Mouse (Mus musculus) liver, embryonic 16.5 days (tissue): ENCODE data around the gene Sbf2. TPM values are rescaled to one million over a fixed set of nuclear protein-coding genes. Genes with fewer than 3 reads are reported as not detected.
A peak's percentile ranks its signal among the peaks of the same experiment; 100 is the strongest.

ENCODE experiments used
- ATAC-seq: fragments of 200-750 bp; cut with Nextera tagmentation; 2 replicates; pipeline ENCODE4 v1.8.0; 2017; ENCODE audit warnings: low read depth, mild to moderate bottlenecking, moderate number of reproducible peaks, moderate library complexity
- H3K27ac ChIP-seq: fragments of 300-500 bp; sonication (generic); 2 replicates; pipeline ENCODE4 v1.5.1; 2014; ENCODE audit warnings: mild to moderate bottlenecking, low read length
- H3K27me3 ChIP-seq: fragments of 300-500 bp; sonication (generic); 2 replicates; pipeline ENCODE4 v1.6.1; 2014; ENCODE audit warnings: low read depth, low read length, mixed read lengths; ENCODE audit not compliant: control insufficient read depth, insufficient read depth
- H3K36me3 ChIP-seq: fragments of 300-500 bp; sonication (generic); 2 replicates; pipeline ENCODE4 v1.6.1; 2014; ENCODE audit warnings: mild to moderate bottlenecking; ENCODE audit not compliant: control insufficient read depth, insufficient read depth
- H3K4me1 ChIP-seq: fragments of 300-500 bp; sonication (generic); 2 replicates; pipeline ENCODE4 v1.6.1; 2014; ENCODE audit warnings: low read depth, low read length, mixed read lengths; ENCODE audit not compliant: control insufficient read depth
- H3K4me2 ChIP-seq: fragments of 300-500 bp; sonication (generic); 2 replicates; pipeline ENCODE4 v1.6.1; 2014; ENCODE audit warnings: low read depth, low read length, mixed read lengths
- H3K4me3 ChIP-seq: fragments of 300-500 bp; sonication (generic); 2 replicates; pipeline ENCODE4 v1.5.1; 2014; ENCODE audit warnings: low read depth, mild to moderate bottlenecking, low read length
- H3K9ac ChIP-seq: fragments of 300-500 bp; sonication (generic); 2 replicates; pipeline ENCODE4 v1.6.1; 2014; ENCODE audit warnings: low read depth, low read length
- H3K9me3 ChIP-seq: fragments of 300-500 bp; sonication (generic); replicated peaks from 2 replicates; pipeline ENCODE4 v1.6.1; 2016; ENCODE audit warnings: low read length; ENCODE audit not compliant: control insufficient read depth
- WGBS: fragments of 180-500 bp; shearing (Covaris S2); extraction: QIAGEN DNeasy Blood & Tissue Kit; methylation state at CpG from one replicate; pipeline ENCODE4 v1.1.7; 2014; ENCODE audit not compliant: insufficient replicate concordance; 5-methylcytosine and 5-hydroxymethylcytosine counted together
- polyA plus RNA-seq: library from polyadenylated mRNA; unstranded; fragments of >200 nt; fragmentation: Nextera tagmentation; extraction: Ambion mirVana; gene quantifications from 2 replicates; pipeline ENCODE4 v1.2.1, GENCODE M21; 2015

The Sbf2 gene
- polyA plus RNA-seq, 1 experiment from 2014 or later = 7.3 TPM

DNA sequence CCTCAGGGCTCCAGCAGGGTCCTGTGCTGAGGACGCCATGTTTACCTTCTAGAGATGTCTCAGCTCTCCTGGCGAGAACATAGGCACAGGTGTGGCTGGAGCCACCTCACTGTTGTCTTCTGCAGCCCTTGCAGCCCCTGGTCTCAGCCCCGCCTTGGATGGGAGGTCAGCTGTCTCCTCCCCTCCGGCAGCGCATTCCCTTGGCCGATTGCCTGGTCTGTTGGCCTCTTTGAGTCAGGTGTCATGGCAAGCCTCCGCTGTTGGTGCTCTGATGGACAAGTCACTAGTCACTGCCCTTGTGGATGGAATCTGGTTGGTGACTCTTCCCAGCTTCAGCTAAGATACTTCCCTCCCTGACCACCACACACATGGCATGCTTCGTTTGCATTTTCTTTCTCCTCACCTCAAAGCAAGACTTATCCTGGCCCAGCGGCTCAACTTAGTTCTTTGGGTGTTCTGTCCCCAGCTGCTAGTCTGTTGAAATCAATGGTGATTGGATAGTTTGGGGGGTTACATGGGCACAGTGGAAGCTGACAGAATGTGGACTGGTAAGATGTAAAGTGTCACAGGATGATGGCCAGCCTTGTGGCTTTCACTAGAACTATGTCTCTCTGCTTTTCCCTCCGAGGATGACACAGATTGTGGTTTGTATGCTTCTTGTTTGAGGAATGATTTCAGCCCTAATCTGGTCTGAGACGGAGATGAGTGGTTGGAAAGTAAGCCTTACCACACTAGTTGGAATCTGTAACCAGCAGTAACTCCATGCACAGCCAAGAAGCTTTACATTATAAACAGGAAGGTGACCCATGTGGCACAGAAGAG is 333.1 kb downstream of the Sbf2 start:
- no peak overlapping the region for H3K4me2 ChIP-seq
- 69% methylated on average over 11 of the region's 11 CpGs for WGBS
- peaks cover 10% of the 10 kb centered on the region for H3K36me3 ChIP-seq

GRCm38 (mm10) chr7:110279183-110279582 is 335.5 kb downstream of the Sbf2 start:
- no peak for ATAC-seq
- Histone ChIP-seq H3K4me3 (no peak overlapping the region), H3K27ac (no peak overlapping the region), H3K4me2 (no peak overlapping the region), H3K36me3 (peaks cover 13% of the 10 kb centered on the region), H3K4me1 (no peaks in the 10 kb centered on the region), H3K9ac (no peak overlapping the region), H3K9me3 (no peaks in the 10 kb centered on the region), H3K27me3 (no peaks in the 10 kb centered on the region)
- WGBS = 80% methylated on average over 4 of the region's 4 CpGs

More for the DNA sequence above, 333.1 kb downstream of the Sbf2 start:
- H3K9me3 ChIP-seq = no peaks in the 10 kb centered on the region
- no peak overlapping the region for H3K9ac ChIP-seq
- H3K27ac ChIP-seq = no peak overlapping the region
- H3K27me3 ChIP-seq = no peaks in the 10 kb centered on the region
- no peak for ATAC-seq
- no peaks in the 10 kb centered on the region for H3K4me1 ChIP-seq
- no peak overlapping the region for H3K4me3 ChIP-seq

- 72% methylated on average over 5 of the region's 5 CpGs for WGBS
- Histone ChIP-seq H3K9ac (no peak overlapping the region), H3K27ac (no peak overlapping the region), H3K4me1 (no peaks in the 10 kb centered on the region), H3K9me3 (no peaks in the 10 kb centered on the region), H3K4me3 (no peak overlapping the region), H3K27me3 (no peaks in the 10 kb centered on the region), H3K36me3 (peaks cover 13% of the 10 kb centered on the region), H3K4me2 (no peak overlapping the region)
- ATAC-seq = no peak
These were observed 336.9 kb downstream of the Sbf2 start for GRCm38 (mm10) chr7:110277734-110278245.

- no peak overlapping the region for H3K4me3 ChIP-seq
- no peak overlapping the region for H3K4me2 ChIP-seq
- H3K9ac ChIP-seq = no peak overlapping the region
- no peaks in the 10 kb centered on the region for H3K27me3 ChIP-seq
- 72% methylated on average over 4 of the region's 4 CpGs for WGBS
- peaks cover 6% of the 10 kb centered on the region; the same call in 1 of the 2 replicates for H3K36me3 ChIP-seq
- no peak overlapping the region for H3K27ac ChIP-seq
- H3K4me1 ChIP-seq = no peaks in the 10 kb centered on the region; the same call in 1 of the 2 replicates
- H3K9me3 ChIP-seq = no peaks in the 10 kb centered on the region
- no peak for ATAC-seq
These were observed 342.3 kb downstream of the Sbf2 start for GRCm38 (mm10) chr7:110272434-110272833.

DNA sequence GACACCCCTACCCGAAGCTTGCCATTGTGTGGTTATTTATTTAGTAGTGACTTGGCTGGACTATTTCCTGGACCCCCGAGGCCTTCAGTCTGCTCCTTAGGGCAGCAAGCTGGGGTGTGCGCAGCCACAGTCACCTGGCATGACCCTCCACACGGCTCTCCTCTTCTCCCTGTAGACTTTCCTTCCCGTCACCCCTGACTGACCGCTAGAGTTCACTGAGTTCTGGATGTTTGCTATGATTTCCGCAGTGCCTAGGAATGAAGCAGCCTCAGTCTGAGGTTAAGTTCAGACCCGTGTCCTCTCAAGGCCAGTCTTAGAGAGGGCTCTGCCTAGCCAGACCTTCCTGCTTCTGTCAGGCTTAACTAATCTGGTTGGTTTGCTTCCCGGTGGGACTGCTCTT is 342.9 kb downstream of the Sbf2 start:
- H3K36me3 ChIP-seq = peaks cover 6% of the 10 kb centered on the region; the same call in 1 of the 2 replicates
- no peak overlapping the region for H3K27ac ChIP-seq
- no peaks in the 10 kb centered on the region for H3K27me3 ChIP-seq
- no peak for ATAC-seq
- no peak overlapping the region for H3K4me2 ChIP-seq
- no peaks in the 10 kb centered on the region; the same call in 1 of the 2 replicates for H3K4me1 ChIP-seq
- H3K9me3 ChIP-seq = no peaks in the 10 kb centered on the region
- H3K4me3 ChIP-seq = no peak overlapping the region
- WGBS = 56% methylated on average over 9 of the region's 9 CpGs
- no peak overlapping the region for H3K9ac ChIP-seq

- Histone ChIP-seq H3K4me1 (peaks cover 2% of the 10 kb centered on the region), H3K27ac (0 out of 2 replicates have a peak overlapping the region, but pooled peaks have one; percentile 26), H3K9ac (no peak overlapping the region), H3K4me3 (no peak overlapping the region), H3K27me3 (no peaks in the 10 kb centered on the region), H3K9me3 (no peaks in the 10 kb centered on the region), H3K36me3 (peaks cover 2% of the 10 kb centered on the region; the same call in 1 of the 2 replicates), H3K4me2 (no peak overlapping the region)
- ATAC-seq = no peak
- WGBS = 38% methylated on average over 7 of the region's 7 CpGs
These were observed 344.3 kb downstream of the Sbf2 start for GRCm38 (mm10) chr7:110270455-110270854.

- Histone ChIP-seq H3K4me2 (no peak overlapping the region), H3K4me3 (no peak overlapping the region), H3K27me3 (no peaks in the 10 kb centered on the region), H3K9me3 (no peaks in the 10 kb centered on the region), H3K4me1 (peaks cover 2% of the 10 kb centered on the region), H3K9ac (no peak overlapping the region), H3K36me3 (peaks cover 2% of the 10 kb centered on the region; the same call in 1 of the 2 replicates), H3K27ac (no peak overlapping the region)
- 79% methylated on average over 14 of the region's 14 CpGs for WGBS
- ATAC-seq = no peak
These were observed 344.9 kb downstream of the Sbf2 start for GRCm38 (mm10) chr7:110269777-110270176.

DNA sequence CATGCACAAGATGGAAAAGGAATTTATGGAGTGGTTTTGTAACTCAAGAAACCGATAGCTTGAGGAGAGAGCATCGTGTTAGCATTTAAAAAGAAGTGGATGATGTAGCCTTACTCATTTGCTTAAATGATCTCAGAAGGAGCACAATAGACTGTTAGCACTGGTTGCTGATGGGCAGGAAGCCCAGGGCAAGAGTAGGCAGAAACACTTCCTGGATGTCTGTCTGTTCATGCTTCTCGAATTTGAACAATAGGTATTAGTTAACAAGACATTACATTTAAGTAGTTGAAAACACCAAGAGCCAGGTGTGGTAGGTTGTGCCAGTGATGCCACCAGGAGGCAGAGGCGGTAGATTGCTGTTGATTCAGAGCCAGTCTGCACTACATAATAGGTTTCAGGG is 346.2 kb downstream of the Sbf2 start:
- H3K9me3 ChIP-seq = no peaks in the 10 kb centered on the region
- H3K4me1 ChIP-seq = peaks cover 2% of the 10 kb centered on the region
- WGBS = 69% methylated on average over 4 of the region's 4 CpGs
- H3K36me3 ChIP-seq = peaks cover 2% of the 10 kb centered on the region; the same call in 1 of the 2 replicates
- H3K27me3 ChIP-seq = no peaks in the 10 kb centered on the region
- no peak overlapping the region for H3K4me2 ChIP-seq
- no peak for ATAC-seq
- H3K9ac ChIP-seq = no peak overlapping the region
- H3K27ac ChIP-seq = no peak overlapping the region
- no peak overlapping the region for H3K4me3 ChIP-seq

DNA sequence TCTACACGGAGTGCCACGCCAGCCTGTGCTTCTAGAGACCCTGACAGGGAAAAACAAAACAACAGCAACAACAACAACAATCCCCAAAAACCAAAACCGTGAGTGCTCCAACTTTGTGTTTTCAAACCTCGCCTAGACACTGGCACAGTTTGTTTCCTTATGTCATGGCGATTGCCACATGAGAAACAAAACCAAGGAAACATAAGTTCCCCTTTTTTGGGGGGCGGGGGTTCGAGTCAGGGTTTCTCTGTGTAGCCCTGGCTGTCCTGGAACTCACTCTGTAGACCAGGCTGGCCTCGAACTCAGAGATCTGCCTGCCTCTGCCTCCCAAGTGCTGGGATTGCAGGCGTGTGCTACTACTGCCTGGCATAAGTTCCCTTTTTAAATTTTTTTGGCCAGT is 346.7 kb downstream of the Sbf2 start:
- Histone ChIP-seq H3K27me3 (no peaks in the 10 kb centered on the region), H3K4me3 (no peak overlapping the region), H3K36me3 (peaks cover 2% of the 10 kb centered on the region; the same call in 1 of the 2 replicates), H3K9ac (no peak overlapping the region), H3K9me3 (no peaks in the 10 kb centered on the region), H3K27ac (no peak overlapping the region), H3K4me2 (no peak overlapping the region), H3K4me1 (peaks cover 2% of the 10 kb centered on the region)
- 57% methylated on average over 9 of the region's 9 CpGs for WGBS
- ATAC-seq = no peak
